Mouse (Mus musculus) fibroblast of lung, adult 2 months (primary cell): ENCODE results near the gene Rbm12.

Experiments
- DNase-seq: peaks from one replicate; pipeline ENCODE4 v3.0.0-alpha.2; 2011; ENCODE audit warnings: low read depth

Rbm12 gene

DNA sequence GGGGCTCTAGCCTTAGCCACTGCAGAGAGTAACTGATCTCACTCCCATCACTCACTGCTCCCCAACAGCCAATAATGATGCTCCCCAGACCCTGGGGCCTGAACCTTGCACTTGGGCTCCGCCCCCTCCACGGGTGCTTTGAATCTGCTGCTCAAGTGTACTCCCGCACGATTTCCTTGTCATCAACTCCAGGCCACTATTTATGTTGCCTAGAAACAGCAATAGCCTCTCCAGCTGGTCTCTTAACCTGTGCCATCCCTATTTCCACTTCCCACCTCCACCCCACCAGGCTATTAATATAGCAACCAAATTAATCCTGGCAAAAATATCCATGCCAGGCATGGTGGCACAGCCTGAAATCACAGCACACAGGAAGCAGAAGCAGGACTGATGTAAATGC, 32.1 kb downstream of the Rbm12 start:
- DNase-seq = no peak

DNA sequence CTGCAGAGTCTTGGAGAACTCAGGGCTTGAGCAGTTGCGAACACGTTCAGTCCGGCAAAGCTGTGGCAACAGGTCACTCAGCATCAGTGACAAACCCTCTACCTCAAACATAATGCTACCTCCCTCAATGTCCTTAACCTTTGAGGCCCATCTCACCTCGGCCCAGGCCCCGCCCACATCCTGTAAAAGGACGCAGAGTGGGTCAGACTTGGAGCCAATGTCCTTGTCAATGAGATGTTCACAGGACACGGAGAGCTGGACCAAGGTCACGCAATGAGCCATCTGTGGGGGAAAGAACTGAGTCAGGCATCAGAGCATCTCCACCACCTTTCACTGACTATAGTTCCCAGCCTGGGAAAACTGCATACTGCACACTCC, 32.6 kb downstream of the Rbm12 start:
- no peak for DNase-seq

- no peak for DNase-seq
Observed at GRCm38 (mm10) chr2:156078421-156079182, 33.2 kb downstream of the Rbm12 start.

DNA sequence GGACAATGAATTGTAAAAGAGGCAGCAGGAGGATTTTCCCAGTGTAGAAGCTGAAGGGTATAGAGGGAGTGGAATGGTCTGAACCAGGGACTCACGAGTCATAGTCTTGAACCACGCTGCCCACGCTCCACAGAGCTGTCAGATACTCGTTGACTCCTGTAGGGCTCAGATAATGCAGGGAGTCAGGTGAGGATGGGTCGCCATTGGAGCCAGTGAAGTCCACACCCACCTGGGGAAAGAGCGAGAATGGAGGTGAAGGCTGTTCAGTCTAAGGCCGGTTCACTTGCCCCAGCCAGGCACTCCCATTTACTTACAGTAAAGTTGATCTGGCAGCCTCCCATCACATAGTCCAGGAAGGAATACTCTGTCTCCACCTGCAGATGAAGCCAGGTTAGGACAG, 34.3 kb downstream of the Rbm12 start:
- no peak for DNase-seq

GRCm38 (mm10) chr2:156073725-156074124, 38.1 kb downstream of the Rbm12 start:
- no peak for DNase-seq

GRCm38 (mm10) chr2:156071236-156071635, 40.5 kb downstream of the Rbm12 start:
- DNase-seq = no peak

GRCm38 (mm10) chr2:156067916-156068315, 43.9 kb downstream of the Rbm12 start:
- DNase-seq = no peak

DNA sequence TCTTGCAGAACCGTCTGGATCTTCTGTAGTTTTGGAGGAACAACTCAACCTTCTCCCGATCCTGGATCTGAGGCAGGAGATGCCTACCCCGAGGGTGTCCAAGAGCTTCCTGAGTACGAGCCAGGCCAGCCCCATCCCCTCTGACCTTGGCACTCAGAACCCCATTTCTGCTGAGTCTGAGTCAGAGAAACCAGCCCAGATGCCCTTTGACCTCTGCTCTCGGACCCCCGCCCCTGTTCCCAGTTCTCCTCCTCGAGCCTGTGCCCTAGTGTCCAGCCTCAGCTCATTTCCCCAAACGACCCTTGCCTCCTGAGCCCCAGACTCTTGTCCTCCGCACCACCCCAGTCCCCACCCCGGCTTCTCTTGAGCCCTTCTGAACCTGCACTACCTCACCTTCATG, 45.7 kb downstream of the Rbm12 start:
- DNase-seq = no peak

GRCm38 (mm10) chr2:156065099-156066041, 46.4 kb downstream of the Rbm12 start, which contains the start of gene Spag4:
Gene Spag4, plus strand, starts transcription at chr2:156065175.
- DNase-seq = peak; percentile 15

DNA sequence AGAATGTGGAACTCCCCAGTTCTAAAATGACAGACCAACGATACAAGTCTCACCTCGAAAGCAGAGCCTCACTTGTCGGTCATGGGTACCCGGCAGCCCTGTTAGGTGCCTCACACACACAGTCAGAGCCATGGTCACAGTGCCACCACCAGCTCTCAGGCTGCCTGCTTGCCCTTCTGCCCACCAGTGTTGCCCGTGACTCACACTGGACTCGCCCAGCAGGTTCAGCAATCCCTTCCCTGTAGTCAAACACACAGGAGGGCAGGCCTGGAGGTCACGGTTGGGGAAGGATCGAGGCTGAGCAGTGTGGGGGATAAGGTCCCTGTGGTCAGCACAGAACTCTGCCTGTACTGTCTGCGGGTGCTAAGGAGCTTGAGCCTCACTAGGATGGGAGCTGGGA, 59.0 kb downstream of the Rbm12 start, which contains the start of gene Fer1l4:
Fer1l4 (minus strand) TSS at position 132 of the 400 bp plus-strand sequence.
- DNase-seq = no peak

DNA sequence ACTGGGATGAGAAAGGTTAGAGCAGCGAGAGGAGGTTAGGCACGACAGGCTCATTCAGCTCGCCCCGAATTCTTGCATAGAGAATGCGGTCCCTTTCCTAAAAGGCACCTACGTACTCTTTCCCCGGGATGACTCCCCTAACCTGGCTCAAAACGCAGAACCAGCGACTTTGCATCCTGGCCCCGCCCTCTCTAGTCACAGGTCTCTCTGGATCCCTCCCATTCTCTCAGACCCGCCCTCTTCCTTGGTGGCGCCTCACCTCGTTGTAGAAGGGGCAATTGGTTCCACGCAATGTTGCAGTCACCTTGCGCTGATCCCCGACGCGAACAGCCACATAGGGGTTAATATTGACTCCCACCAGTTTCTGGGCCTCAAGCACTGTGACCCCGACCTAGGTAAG, 63.8 kb downstream of the Rbm12 start:
- DNase-seq = no peak

GRCm38 (mm10) chr2:156042903-156043302, 68.9 kb downstream of the Rbm12 start:
- no peak for DNase-seq
